Mouse (Mus musculus): ENCODE measurements at regions not wholly inside any gene's neighbourhood (a gene's known extent, or its start where the extent isn't known, plus 50 kb on each side); places are given as distances from the start of the nearest gene placed in this dataset.

- H3K36me3 ChIP-seq (ENCODE audit: control insufficient read depth, insufficient read depth, low read length), result no peaks in the 10 kb centered on the region
Measured at GRCm38 (mm10) chr1:10877391-10878170, 536.3 kb upstream of the A830018L16Rik start.

DNA sequence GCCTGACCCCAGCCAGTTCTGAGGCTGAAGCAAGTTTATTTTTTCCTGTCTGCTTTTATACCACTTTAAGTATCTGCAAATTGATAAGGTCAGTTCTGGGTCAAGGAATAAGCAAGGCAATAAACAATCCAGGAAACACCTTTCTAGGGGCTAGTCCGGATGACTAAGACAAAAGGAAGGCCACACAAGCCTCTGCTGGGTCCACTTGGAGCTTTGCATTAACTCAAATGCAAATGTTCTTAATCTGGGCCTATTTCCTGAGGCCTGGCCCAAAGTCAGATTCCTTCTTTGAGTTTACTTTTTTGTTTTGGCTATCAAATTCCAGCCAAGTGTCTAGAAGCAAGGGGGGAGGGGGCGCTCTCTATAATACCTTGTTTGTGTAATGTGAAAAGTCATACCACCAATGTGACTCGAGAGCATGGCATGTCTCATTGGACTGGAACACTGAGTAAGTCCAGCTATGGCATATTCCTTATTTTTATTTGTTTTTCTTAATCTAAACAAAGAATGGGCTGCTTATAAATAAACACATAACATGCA is 535.6 kb upstream of the A830018L16Rik start:
- H3K4me2 ChIP-seq (ENCODE audit: low read depth, low read length), result no peak overlapping the region
- H3K9me3 ChIP-seq (ENCODE audit: control insufficient read depth, low read length), result no peaks in the 10 kb centered on the region
- H3K4me3 ChIP-seq (ENCODE audit: low read depth, low read length), result no peak overlapping the region
- whole genome bisulfite sequencing, result 67% methylated on average over 3 of the region's 3 CpGs
- H3K4me1 ChIP-seq (ENCODE audit: control insufficient read depth, insufficient read depth, low read length), result no peaks in the 10 kb centered on the region
- H3K27ac ChIP-seq (ENCODE audit: low read depth, low read length), result no peak overlapping the region
- H3K9ac ChIP-seq (replicated peaks; ENCODE audit: low read depth, low read length), result no peak overlapping the region
- no peaks in the 10 kb centered on the region for H3K27me3 ChIP-seq (ENCODE audit: control insufficient read depth, insufficient read depth, low read length)
- no peaks in the 10 kb centered on the region for H3K36me3 ChIP-seq (ENCODE audit: control insufficient read depth, insufficient read depth, low read length)
- no peak for ATAC-seq (ENCODE audit: low read depth)

More at GRCm38 (mm10) chr1:10877391-10878170, 536.3 kb upstream of the A830018L16Rik start:
- WGBS, result 45% methylated on average over 2 of the region's 2 CpGs
- no peaks in the 10 kb centered on the region for H3K9me3 ChIP-seq (ENCODE audit: control insufficient read depth, low read length)
- H3K9ac ChIP-seq (replicated peaks; ENCODE audit: low read depth, low read length), result no peak overlapping the region
- no peaks in the 10 kb centered on the region for H3K4me1 ChIP-seq (ENCODE audit: control insufficient read depth, insufficient read depth, low read length)
- no peaks in the 10 kb centered on the region for H3K27me3 ChIP-seq (ENCODE audit: control insufficient read depth, insufficient read depth, low read length)
- ATAC-seq (ENCODE audit: low read depth), result no peak
- H3K4me2 ChIP-seq (ENCODE audit: low read depth, low read length), result no peak overlapping the region
- no peak overlapping the region for H3K4me3 ChIP-seq (ENCODE audit: low read depth, low read length)
- H3K27ac ChIP-seq (ENCODE audit: low read depth, low read length), result no peak overlapping the region

DNA sequence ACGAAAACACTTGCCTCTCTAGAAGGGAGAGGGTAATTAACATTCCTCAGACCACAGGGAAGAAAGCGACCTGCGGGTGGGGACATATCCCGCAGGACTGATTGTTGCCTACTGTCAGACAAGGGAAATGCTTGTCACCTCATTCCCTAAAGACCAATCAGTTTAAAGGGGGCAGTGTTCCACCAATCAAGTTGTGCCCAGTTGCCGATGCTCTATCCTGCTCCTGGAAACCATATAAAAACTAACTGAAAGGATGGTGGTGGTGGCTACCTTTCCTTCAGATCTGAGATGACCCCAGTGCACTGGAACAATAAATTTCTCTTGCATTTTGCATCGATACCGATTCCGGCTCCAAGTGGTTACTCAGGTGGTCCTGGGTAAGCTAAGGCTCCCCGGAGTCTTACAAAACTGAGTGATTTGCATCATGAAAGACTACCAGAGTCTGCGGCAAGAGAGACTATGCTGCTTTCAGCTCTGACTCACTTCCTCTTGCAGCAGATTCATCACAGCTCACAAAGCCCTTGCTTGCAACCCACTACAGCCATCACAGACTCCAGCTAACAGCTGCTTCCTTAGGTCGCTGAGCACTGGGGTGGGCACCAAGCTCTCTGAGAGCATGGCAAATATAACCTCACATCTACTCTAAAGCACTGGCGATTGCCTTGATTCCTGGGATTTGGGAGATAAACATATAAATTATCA is 533.7 kb upstream of the A830018L16Rik start:
- Histone ChIP-seq H3K4me3 (ENCODE audit: low read depth, low read length) (no peak overlapping the region), H3K4me2 (ENCODE audit: low read depth, low read length) (no peak overlapping the region), H3K9ac (replicated peaks; ENCODE audit: low read depth, low read length) (no peak overlapping the region), H3K9me3 (ENCODE audit: control insufficient read depth, low read length) (no peaks in the 10 kb centered on the region), H3K4me1 (ENCODE audit: control insufficient read depth, insufficient read depth, low read length) (no peaks in the 10 kb centered on the region), H3K27ac (ENCODE audit: low read depth, low read length) (no peak overlapping the region), H3K27me3 (ENCODE audit: control insufficient read depth, insufficient read depth, low read length) (no peaks in the 10 kb centered on the region), H3K36me3 (ENCODE audit: control insufficient read depth, insufficient read depth, low read length) (no peaks in the 10 kb centered on the region)
- WGBS, result 53% methylated on average over 12 of the region's 12 CpGs
- ATAC-seq (ENCODE audit: low read depth), result 0 out of 2 replicates have a peak, but pooled peaks have one; percentile 34

DNA sequence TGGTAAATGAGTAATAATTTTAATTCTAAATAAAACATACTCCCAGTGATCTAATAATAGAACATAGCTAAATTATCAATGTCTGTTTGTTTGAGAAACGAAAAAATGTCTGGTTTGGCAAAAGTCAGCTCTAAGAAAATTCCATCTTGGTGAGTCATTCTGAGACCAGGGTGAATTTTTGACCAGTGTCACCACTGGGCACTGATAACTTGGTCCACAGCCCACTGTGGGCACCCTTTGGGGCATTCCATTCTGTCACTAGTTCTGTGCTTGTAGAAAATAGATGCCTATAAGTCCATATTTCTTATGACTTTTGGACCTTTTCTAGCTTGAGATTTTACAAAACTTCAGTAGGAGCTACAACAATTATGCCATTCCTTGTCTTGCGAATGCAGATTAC is 515.1 kb upstream of the A830018L16Rik start:
- Histone ChIP-seq H3K4me3 (ENCODE audit: low read depth, low read length) (no peak overlapping the region), H3K27me3 (ENCODE audit: control insufficient read depth, insufficient read depth, low read length) (no peaks in the 10 kb centered on the region)
- WGBS, result 83% methylated on average over 2 of the region's 2 CpGs

GRCm38 (mm10) chr1:10902721-10903120 is 511.2 kb upstream of the A830018L16Rik start:
- no peak overlapping the region for H3K27ac ChIP-seq (ENCODE audit: low read depth, low read length)
- no peaks in the 10 kb centered on the region for H3K36me3 ChIP-seq (ENCODE audit: control insufficient read depth, insufficient read depth, low read length)
- H3K9me3 ChIP-seq (ENCODE audit: control insufficient read depth, low read length), result no peaks in the 10 kb centered on the region
- H3K9ac ChIP-seq (replicated peaks; ENCODE audit: low read depth, low read length), result no peak overlapping the region
- no peaks in the 10 kb centered on the region for H3K4me1 ChIP-seq (ENCODE audit: control insufficient read depth, insufficient read depth, low read length)
- ATAC-seq (ENCODE audit: low read depth), result no peak
- no peak overlapping the region for H3K4me2 ChIP-seq (ENCODE audit: low read depth, low read length)
- 81% methylated on average over 1 of the region's 1 CpGs for WGBS
- no peaks in the 10 kb centered on the region for H3K27me3 ChIP-seq (ENCODE audit: control insufficient read depth, insufficient read depth, low read length)
- no peak overlapping the region for H3K4me3 ChIP-seq (ENCODE audit: low read depth, low read length)

More for the DNA sequence above, 515.1 kb upstream of the A830018L16Rik start:
- Histone ChIP-seq H3K27ac (ENCODE audit: low read depth, low read length) (no peak overlapping the region), H3K9ac (replicated peaks; ENCODE audit: low read depth, low read length) (no peak overlapping the region), H3K4me1 (ENCODE audit: control insufficient read depth, insufficient read depth, low read length) (no peaks in the 10 kb centered on the region), H3K4me2 (ENCODE audit: low read depth, low read length) (no peak overlapping the region), H3K9me3 (ENCODE audit: control insufficient read depth, low read length) (no peaks in the 10 kb centered on the region), H3K36me3 (ENCODE audit: control insufficient read depth, insufficient read depth, low read length) (no peaks in the 10 kb centered on the region)
- no peak for ATAC-seq (ENCODE audit: low read depth)

- no peak overlapping the region for H3K9ac ChIP-seq (replicated peaks; ENCODE audit: low read depth, low read length)
- no peak overlapping the region for H3K27ac ChIP-seq (ENCODE audit: low read depth, low read length)
- H3K9me3 ChIP-seq (ENCODE audit: control insufficient read depth, low read length), result no peaks in the 10 kb centered on the region
- no peak for ATAC-seq (ENCODE audit: low read depth)
- WGBS, result 100% methylated on average over 3 of the region's 3 CpGs
- H3K27me3 ChIP-seq (ENCODE audit: control insufficient read depth, insufficient read depth, low read length), result no peaks in the 10 kb centered on the region
- H3K4me1 ChIP-seq (ENCODE audit: control insufficient read depth, insufficient read depth, low read length), result no peaks in the 10 kb centered on the region
- no peak overlapping the region for H3K4me2 ChIP-seq (ENCODE audit: low read depth, low read length)
- no peaks in the 10 kb centered on the region for H3K36me3 ChIP-seq (ENCODE audit: control insufficient read depth, insufficient read depth, low read length)
- no peak overlapping the region for H3K4me3 ChIP-seq (ENCODE audit: low read depth, low read length)
Measured at GRCm38 (mm10) chr1:10919958-10920357, 493.9 kb upstream of the A830018L16Rik start.

- WGBS, result 59% methylated on average over 5 of the region's 5 CpGs
Measured at GRCm38 (mm10) chr1:10932378-10933077, 481.4 kb upstream of the A830018L16Rik start.

DNA sequence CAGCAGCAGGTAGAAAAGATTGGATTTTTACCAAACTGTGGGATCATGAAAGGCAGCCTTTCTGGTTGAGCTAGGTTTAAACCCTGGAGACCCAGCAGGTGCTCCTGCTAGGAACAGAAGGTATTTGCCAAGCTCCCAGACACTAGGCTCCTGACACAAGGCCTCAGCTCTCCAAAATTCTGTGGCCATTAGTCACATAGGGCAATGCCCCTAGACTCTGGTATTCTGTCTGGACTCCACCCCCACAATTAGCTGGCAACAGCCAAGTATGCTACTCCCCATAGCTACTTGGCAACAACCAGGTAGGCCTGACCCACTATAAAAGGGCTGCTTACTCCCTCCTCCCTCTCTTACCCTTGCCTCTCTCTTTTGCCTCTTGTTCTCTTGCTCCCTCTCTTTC is 480.7 kb upstream of the A830018L16Rik start:
- no peaks in the 10 kb centered on the region for H3K4me1 ChIP-seq (ENCODE audit: control insufficient read depth, insufficient read depth, low read length)
- no peak overlapping the region for H3K9ac ChIP-seq (replicated peaks; ENCODE audit: low read depth, low read length)
- no peak overlapping the region for H3K4me2 ChIP-seq (ENCODE audit: low read depth, low read length)
- H3K27me3 ChIP-seq (ENCODE audit: control insufficient read depth, insufficient read depth, low read length), result no peaks in the 10 kb centered on the region
- no peaks in the 10 kb centered on the region for H3K9me3 ChIP-seq (ENCODE audit: control insufficient read depth, low read length)
- no peaks in the 10 kb centered on the region for H3K36me3 ChIP-seq (ENCODE audit: control insufficient read depth, insufficient read depth, low read length)
- H3K27ac ChIP-seq (ENCODE audit: low read depth, low read length), result no peak overlapping the region
- no peak overlapping the region for H3K4me3 ChIP-seq (ENCODE audit: low read depth, low read length)
- ATAC-seq (ENCODE audit: low read depth), result no peak

More at GRCm38 (mm10) chr1:10932378-10933077, 481.4 kb upstream of the A830018L16Rik start:
- no peak for ATAC-seq (ENCODE audit: low read depth)
- Histone ChIP-seq H3K4me3 (ENCODE audit: low read depth, low read length) (no peak overlapping the region), H3K36me3 (ENCODE audit: control insufficient read depth, insufficient read depth, low read length) (no peaks in the 10 kb centered on the region), H3K4me1 (ENCODE audit: control insufficient read depth, insufficient read depth, low read length) (no peaks in the 10 kb centered on the region), H3K27ac (ENCODE audit: low read depth, low read length) (no peak overlapping the region), H3K9me3 (ENCODE audit: control insufficient read depth, low read length) (no peaks in the 10 kb centered on the region), H3K4me2 (ENCODE audit: low read depth, low read length) (no peak overlapping the region), H3K9ac (replicated peaks; ENCODE audit: low read depth, low read length) (no peak overlapping the region), H3K27me3 (ENCODE audit: control insufficient read depth, insufficient read depth, low read length) (no peaks in the 10 kb centered on the region)

All from neural tube, embryonic 14.5 days (tissue).